Mouse (Mus musculus) heart, postnatal 4 days (tissue): ENCODE data around the gene Akr1b7. TPM values are rescaled to one million over a fixed set of nuclear protein-coding genes. Genes with fewer than 3 reads are reported as not detected.

ENCODE experiments used
- DNase-seq: peaks from one replicate; pipeline ENCODE4 v3.0.0; 2021
- total RNA-seq, 2 experiments: library from RNA; stranded (reverse); gene quantifications; 2 replicates each; pipeline ENCODE4 v1.2.3; 2021

Akr1b7 gene
- total RNA-seq, 2 experiments from 2014 or later, result not detected

GRCm38 (mm10) chr6:34441556-34442257 is 29.6 kb downstream of the Akr1b7 start:
- DNase-seq, result no peak

DNA sequence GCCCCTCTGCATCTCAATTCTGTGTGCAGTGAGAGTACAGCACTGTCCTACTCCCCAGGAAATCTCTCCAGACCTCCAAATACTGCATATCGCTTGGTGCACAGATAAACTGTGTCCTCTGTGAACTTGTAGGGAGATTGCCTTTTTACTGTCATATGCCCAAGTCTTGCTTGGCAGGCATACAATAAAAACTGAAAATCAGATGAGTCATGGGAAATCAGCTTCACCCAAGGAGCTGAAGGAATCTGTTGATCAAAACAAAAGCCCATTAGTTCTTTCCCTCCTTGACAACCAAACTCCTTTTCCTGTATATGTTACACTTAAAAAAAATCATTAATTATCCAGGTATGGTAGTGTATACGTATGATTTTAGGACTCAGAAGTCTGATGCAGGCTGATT is 31.7 kb downstream of the Akr1b7 start:
- no peak for DNase-seq

GRCm38 (mm10) chr6:34447961-34448360 is 35.8 kb downstream of the Akr1b7 start:
- DNase-seq, result peak; percentile 82

- no peak for DNase-seq
Observed at GRCm38 (mm10) chr6:34448696-34449095, 36.6 kb downstream of the Akr1b7 start.

GRCm38 (mm10) chr6:34452963-34453770 is 41.0 kb downstream of the Akr1b7 start:
- DNase-seq, result peak; percentile 20

DNA sequence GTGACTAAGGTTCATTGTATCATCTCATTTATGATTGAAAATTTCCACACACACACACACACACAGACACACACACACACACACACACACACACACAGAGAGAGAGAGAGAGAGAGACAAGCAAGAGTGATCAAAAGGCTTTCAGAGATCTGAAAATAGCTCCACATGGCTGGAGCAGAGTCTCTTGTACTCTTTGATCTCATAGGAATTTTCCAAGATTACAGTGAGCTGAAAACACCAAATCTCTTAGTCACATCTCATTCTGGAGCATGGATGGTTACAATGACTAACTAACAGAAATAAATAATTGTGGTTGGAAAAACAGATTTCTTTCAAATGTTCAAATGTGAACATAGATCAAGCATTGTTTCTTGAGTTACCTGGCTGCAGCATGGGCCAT is 47.3 kb downstream of the Akr1b7 start:
- no peak for DNase-seq

- no peak for DNase-seq
Observed at GRCm38 (mm10) chr6:34460651-34461050, 48.5 kb downstream of the Akr1b7 start.

DNA sequence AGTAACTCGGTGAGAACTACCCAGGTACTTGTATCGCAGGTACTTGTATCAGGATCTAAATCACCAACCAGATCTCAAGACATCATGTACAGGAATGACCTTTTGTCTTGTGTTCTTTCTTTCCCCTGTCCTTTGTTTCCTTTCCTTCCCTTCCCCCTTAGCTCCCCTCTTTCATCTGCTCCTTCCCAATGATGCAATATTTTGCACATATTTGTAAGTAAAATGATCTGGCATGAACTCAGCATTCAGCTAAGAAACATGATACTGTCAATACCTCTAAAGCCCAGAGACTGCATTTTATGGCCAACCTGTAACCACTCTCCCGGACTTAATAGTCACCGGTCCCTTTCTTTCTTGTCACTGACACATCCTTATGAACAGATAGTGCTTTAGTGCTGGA is 51.4 kb downstream of the Akr1b7 start:
- DNase-seq, result no peak

DNA sequence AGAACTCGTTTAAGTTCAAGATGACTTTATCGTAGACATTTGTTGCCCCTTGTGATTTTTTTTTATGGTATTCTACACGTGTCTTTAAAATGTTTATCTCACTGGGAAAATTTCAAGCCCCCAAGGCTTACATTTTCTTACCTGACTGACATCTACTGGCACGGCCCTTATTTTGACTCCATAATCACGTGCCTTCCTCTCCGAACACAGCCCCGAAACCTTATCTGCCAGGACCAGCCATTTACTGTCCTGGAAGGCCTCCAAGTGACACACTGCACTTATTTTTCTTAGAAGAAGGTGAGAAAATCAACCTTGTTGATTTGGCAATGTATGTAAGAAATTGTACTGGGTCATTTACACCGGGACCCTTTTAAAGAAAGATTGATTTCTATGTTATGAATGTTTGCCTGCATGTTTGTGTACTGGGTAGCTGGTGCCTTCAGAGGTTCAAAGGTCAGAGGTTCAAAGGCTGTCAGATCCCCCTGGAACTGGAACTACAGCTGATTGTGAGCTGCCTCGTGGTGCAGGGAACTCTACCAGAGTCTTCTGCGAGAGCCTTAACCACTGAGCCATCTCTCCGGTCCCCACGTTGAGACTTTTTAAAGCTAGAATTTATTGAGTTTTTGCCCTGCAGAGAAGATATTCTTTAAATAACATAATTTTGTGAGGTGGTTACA is 59.4 kb downstream of the Akr1b7 start:
- DNase-seq, result no peak

Other genes with a start within 250 kb of the Akr1b7 start
- gene Slc35b4, start 235.2 kb upstream of the Akr1b7 start, total RNA-seq, result 10 to 100 TPM; 15.2 to 16.3 TPM
- gene Akr1b3, start 94.9 kb upstream of the Akr1b7 start, total RNA-seq, result 100 to 1,000 TPM; 142 to 151 TPM
- 1 to 10 TPM; 7.0 to 8.0 TPM for gene Akr1b8, start 58.2 kb upstream of the Akr1b7 start, total RNA-seq
- gene Akr1b10, start 28.1 kb upstream of the Akr1b7 start, total RNA-seq, result 10 to 100 TPM; 57.8 to 61.1 TPM
- gene Bpgm, start 63.9 kb downstream of the Akr1b7 start, total RNA-seq, result 10 to 100 TPM; 45.1 to 88.0 TPM
- 100 to 1,000 TPM; 118 to 131 TPM for gene Cald1, start 186.2 kb downstream of the Akr1b7 start, total RNA-seq